Mouse (Mus musculus) Muller cell, postnatal 12 days (primary cell): ENCODE data around the gene 1300017J02Rik.
"Not testable (repeated sequence)": the region's sequence is repeated elsewhere in the genome, so short reads cannot be mapped to it uniquely, and the experiment has no call there.

Experiments
- DNase-seq: peaks from one replicate; pipeline ENCODE4 v3.0.0-alpha.2; 2015; ENCODE audit errors: inconsistent ontology term

Gene 1300017J02Rik

GRCm38 (mm10) chr9:103304927-103305326, at the start of gene 1300017J02Rik, which contains the start of gene Topbp1:
1300017J02Rik (minus strand) TSS chr9:103305082.
Topbp1 (plus strand) TSS chr9:103305215.
- peak; percentile 94 for DNase-seq

- not testable (repeated sequence) for DNase-seq
Measured at GRCm38 (mm10) chr9:103353500-103354260, 48.8 kb upstream of the 1300017J02Rik start.

- DNase-seq: no peak
Measured at GRCm38 (mm10) chr9:103348791-103349190, 43.9 kb upstream of the 1300017J02Rik start.

GRCm38 (mm10) chr9:103347996-103348490, 43.2 kb upstream of the 1300017J02Rik start:
- no peak for DNase-seq

- no peak for DNase-seq
Measured at GRCm38 (mm10) chr9:103347045-103347444, 42.2 kb upstream of the 1300017J02Rik start.

- no peak for DNase-seq
Measured at GRCm38 (mm10) chr9:103336912-103337311, 32.0 kb upstream of the 1300017J02Rik start.

GRCm38 (mm10) chr9:103332663-103333062, 27.8 kb upstream of the 1300017J02Rik start:
- DNase-seq: no peak

GRCm38 (mm10) chr9:103326449-103326848, 21.6 kb upstream of the 1300017J02Rik start:
- DNase-seq: no peak

- DNase-seq: no peak
Measured at GRCm38 (mm10) chr9:103324678-103325077, 19.8 kb upstream of the 1300017J02Rik start.

GRCm38 (mm10) chr9:103309832-103310231, 5.0 kb upstream of the 1300017J02Rik start:
- DNase-seq: no peak

GRCm38 (mm10) chr9:103305332-103306041, 605 bp upstream of the 1300017J02Rik start:
- DNase-seq: peak; percentile 38

- peak; percentile 36 for DNase-seq
Measured at GRCm38 (mm10) chr9:103302666-103303065, 2.2 kb downstream of the 1300017J02Rik start.

GRCm38 (mm10) chr9:103302239-103302638, 2.6 kb downstream of the 1300017J02Rik start:
- DNase-seq: no peak

GRCm38 (mm10) chr9:103301086-103301485, 3.8 kb downstream of the 1300017J02Rik start:
- DNase-seq: no peak

GRCm38 (mm10) chr9:103294507-103294906, 10.4 kb downstream of the 1300017J02Rik start:
- DNase-seq: no peak

GRCm38 (mm10) chr9:103288489-103289180, 16.2 kb downstream of the 1300017J02Rik start:
- DNase-seq: no peak

- DNase-seq: no peak
Measured at GRCm38 (mm10) chr9:103287840-103288488, 16.9 kb downstream of the 1300017J02Rik start.

GRCm38 (mm10) chr9:103286901-103287422, 17.9 kb downstream of the 1300017J02Rik start:
- DNase-seq: no peak

- DNase-seq: no peak
Measured at GRCm38 (mm10) chr9:103286396-103286795, 18.5 kb downstream of the 1300017J02Rik start.

GRCm38 (mm10) chr9:103276876-103277275, 28.0 kb downstream of the 1300017J02Rik start:
- no peak for DNase-seq

GRCm38 (mm10) chr9:103275676-103276075, 29.2 kb downstream of the 1300017J02Rik start:
- DNase-seq: no peak
